Mouse (Mus musculus) embryonic fibroblast, embryonic 13.5 days (primary cell): ENCODE results near the gene Cfap299.

Experiments
- CTCF ChIP-seq: IDR thresholded peaks from 2 replicates; pipeline ENCODE4 v1.5.1; 2011; ENCODE audit warnings: mild to moderate bottlenecking, control low read depth, low read length, moderate library complexity, borderline replicate concordance; ENCODE audit not compliant: insufficient read depth
- POLR2A ChIP-seq: IDR thresholded peaks from 2 replicates; pipeline ENCODE4 v1.6.1; 2011; ENCODE audit warnings: low read depth, mild to moderate bottlenecking, control low read depth, low read length, moderate library complexity

DNA sequence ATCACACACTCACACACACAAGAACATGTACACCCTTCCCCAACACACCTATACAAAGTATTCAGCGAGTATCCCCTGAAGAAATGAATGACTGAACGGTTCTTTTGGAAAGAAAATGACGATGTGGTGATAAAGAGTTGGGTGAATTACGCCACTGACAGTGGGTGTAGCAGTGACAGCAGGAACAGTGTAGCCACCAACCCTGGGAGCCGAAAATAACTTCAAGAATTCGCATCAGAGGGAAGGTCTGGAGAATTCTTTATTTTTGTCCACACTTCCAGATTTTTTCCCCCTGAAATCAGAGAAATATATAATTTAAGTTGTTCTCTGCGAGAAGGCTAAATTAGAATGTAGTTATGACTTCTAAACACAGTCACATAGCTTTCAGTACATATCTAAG lies 459.5 kb downstream of the Cfap299 start:
- no peak for TF ChIP-seq CTCF
- TF ChIP-seq POLR2A = no peak
